Mouse (Mus musculus) kidney, adult 11 months (tissue): ENCODE data around the gene Pax8.

Source experiments
- DNase-seq: peaks from one replicate; pipeline ENCODE4 v3.0.0; 2022

Gene Pax8

GRCm38 (mm10) chr2:24475420-24475819, at the start of gene Pax8:
Gene Pax8 (minus strand): TSS chr2:24475599.
- DNase-seq = peak; percentile 92

GRCm38 (mm10) chr2:24521430-24522226, 46.2 kb upstream of the Pax8 start:
- DNase-seq = peak; percentile 26

- peak; percentile 77 for DNase-seq
Observed at GRCm38 (mm10) chr2:24520576-24521272, 45.3 kb upstream of the Pax8 start.

GRCm38 (mm10) chr2:24516946-24517345, 41.5 kb upstream of the Pax8 start:
- DNase-seq = no peak

GRCm38 (mm10) chr2:24507359-24507758, 32.0 kb upstream of the Pax8 start:
- DNase-seq = no peak

- DNase-seq = peak; percentile 51
Observed at GRCm38 (mm10) chr2:24502963-24503471, 27.6 kb upstream of the Pax8 start.

GRCm38 (mm10) chr2:24500921-24501320, 25.5 kb upstream of the Pax8 start:
- no peak for DNase-seq

GRCm38 (mm10) chr2:24490564-24490963, 15.2 kb upstream of the Pax8 start:
- DNase-seq = no peak

GRCm38 (mm10) chr2:24488660-24489059, 13.3 kb upstream of the Pax8 start:
- DNase-seq = no peak

GRCm38 (mm10) chr2:24487056-24487825, 11.8 kb upstream of the Pax8 start:
- peak; percentile 88 for DNase-seq

- DNase-seq = no peak
Observed at GRCm38 (mm10) chr2:24485398-24485797, 10.0 kb upstream of the Pax8 start.

- DNase-seq = peak; percentile 67
Observed at GRCm38 (mm10) chr2:24479906-24480305, 4.5 kb upstream of the Pax8 start.

GRCm38 (mm10) chr2:24479151-24479550, 3.8 kb upstream of the Pax8 start:
- peak; percentile 88 for DNase-seq

- DNase-seq = peak; percentile 56
Observed at GRCm38 (mm10) chr2:24478611-24479010, 3.2 kb upstream of the Pax8 start.

- DNase-seq = no peak
Observed at GRCm38 (mm10) chr2:24474514-24475378, 653 bp downstream of the Pax8 start.

GRCm38 (mm10) chr2:24473641-24474511, 1.5 kb downstream of the Pax8 start:
- DNase-seq = no peak

GRCm38 (mm10) chr2:24472677-24473076, 2.7 kb downstream of the Pax8 start:
- DNase-seq = no peak

- DNase-seq = no peak
Observed at GRCm38 (mm10) chr2:24472111-24472510, 3.3 kb downstream of the Pax8 start.

- DNase-seq = peak; percentile 80
Observed at GRCm38 (mm10) chr2:24469102-24469501, 6.3 kb downstream of the Pax8 start.

GRCm38 (mm10) chr2:24468430-24468829, 7.0 kb downstream of the Pax8 start:
- no peak for DNase-seq

- DNase-seq = no peak
Observed at GRCm38 (mm10) chr2:24467156-24467555, 8.2 kb downstream of the Pax8 start.
